Mouse (Mus musculus) brain, embryonic 14.5 days (tissue): ENCODE measurements at regions not wholly inside any gene's neighbourhood (a gene's known extent, or its start where the extent isn't known, plus 50 kb on each side); places are given as distances from the start of the nearest gene placed in this dataset.

Experiments used
- CTCF ChIP-seq: fragments of 200-500 bp; IDR thresholded peaks from 2 replicates; pipeline ENCODE4 v1.5.1; 2012; ENCODE audit warnings: inconsistent platforms, mild to moderate bottlenecking, moderate library complexity, borderline replicate concordance; ENCODE audit not compliant: insufficient read depth, insufficient read length; ENCODE audit errors: extremely low read depth
- POLR2A ChIP-seq: fragments of 200-500 bp; IDR thresholded peaks from 2 replicates; pipeline ENCODE4 v1.6.1; 2012; ENCODE audit warnings: mild to moderate bottlenecking, inconsistent platforms, borderline replicate concordance; ENCODE audit not compliant: poor library complexity, insufficient read depth, insufficient read length, severe bottlenecking; ENCODE audit errors: extremely low read depth

- TF ChIP-seq CTCF (no peak), POLR2A (no peak)
Measured at GRCm38 (mm10) chr6:117527526-117527925, 313.5 kb upstream of the Zfp637 start.
